8 mouse cellular contexts compared by ENCODE assay signal in genomic region chr9:89704265-89705196, GRCm38 (mm10). TPM values are rescaled to one million over a fixed set of nuclear protein-coding genes. Genes with fewer than 3 reads are reported as not detected.
A peak's percentile ranks its signal among the peaks of the same experiment; 100 is the strongest.
DNase-seq lines count a peak whose midpoint lies in the region; ATAC-seq and TF ChIP-seq lines count a peak whose summit lies in the region.

Gene Tmed3, minus strand, starts transcription at chr9:89705068.

- H3K4me2 ChIP-seq in kidney, embryonic 14.5 days (replicated peaks; ENCODE audit: low read depth, low read length) = peak within 1 kb of the TSS; percentile 90
- peak within 1 kb of the TSS; percentile 92 for H3K4me2 ChIP-seq in limb, embryonic 15.5 days

- H3K27ac ChIP-seq in bone marrow macrophage, adult 2 months (ENCODE audit: insufficient read depth, low read depth, low read length) = peak within 1 kb of the TSS; percentile 41
- peak within 1 kb of the TSS; percentile 64 for H3K27ac ChIP-seq in embryonic fibroblast, embryonic 13.5 days (ENCODE audit: insufficient read depth, low read length)
- H3K27ac ChIP-seq in kidney, embryonic 14.5 days (ENCODE audit: low read depth, low read length) = peak within 1 kb of the TSS; percentile 53; the same call in 1 of the 2 replicates
- peak within 1 kb of the TSS; percentile 90 for H3K27ac ChIP-seq in limb, embryonic 15.5 days

- peak; percentile 100 for ATAC-seq in kidney, embryonic 14.5 days (ENCODE audit: low FRiP score, low TSS enrichment)
- peak; percentile 96 for ATAC-seq in limb, embryonic 15.5 days (ENCODE audit: insufficient number of reproducible peaks, low FRiP score, low TSS enrichment, low read depth)

- H3K36me3 ChIP-seq in kidney, embryonic 14.5 days (ENCODE audit: control insufficient read depth, insufficient read depth, low read length) = peaks cover 20% of the 10 kb centered on the region
- peaks cover 31% of the 10 kb centered on the region for H3K36me3 ChIP-seq in limb, embryonic 15.5 days

- H3K4me3 ChIP-seq in bone marrow macrophage, adult 2 months (ENCODE audit: insufficient read depth, low read length) = peak within 1 kb of the TSS; percentile 93
- peak within 1 kb of the TSS; percentile 71 for H3K4me3 ChIP-seq in embryonic fibroblast, embryonic 13.5 days (ENCODE audit: insufficient read depth, low read length)
- H3K4me3 ChIP-seq in kidney, embryonic 14.5 days (ENCODE audit: low read length) = peak within 1 kb of the TSS; percentile 53
- H3K4me3 ChIP-seq in limb, embryonic 15.5 days = peak within 1 kb of the TSS; percentile 73

- no peak for TF ChIP-seq POLR2A in bone marrow macrophage, adult 2 months (IDR thresholded peaks at IDR 0.05; ENCODE audit: borderline replicate concordance, low read depth, low read length)
- peak; percentile 84 for TF ChIP-seq POLR2A in embryonic fibroblast, embryonic 13.5 days (IDR thresholded peaks at IDR 0.05; ENCODE audit: low read depth, low read length)

- WGBS in kidney, embryonic 14.5 days = 2% methylated on average over 41 of the region's 52 CpGs
- WGBS in limb, embryonic 15.5 days = 2% methylated on average over 49 of the region's 52 CpGs

- H3K4me1 ChIP-seq in bone marrow macrophage, adult 2 months (ENCODE audit: control insufficient read depth, insufficient read depth, low read length) = peaks cover 7% of the 10 kb centered on the region
- 0 out of 2 replicates have a peak, but pooled peaks cover 3% of the 10 kb centered on the region for H3K4me1 ChIP-seq in embryonic fibroblast, embryonic 13.5 days (ENCODE audit: control insufficient read depth, insufficient read depth, low read length)
- peaks cover 8% of the 10 kb centered on the region; the same call in 1 of the 2 replicates for H3K4me1 ChIP-seq in kidney, embryonic 14.5 days (ENCODE audit: control insufficient read depth, insufficient read depth, low read length)
- peaks cover 11% of the 10 kb centered on the region for H3K4me1 ChIP-seq in limb, embryonic 15.5 days

- DNase-seq in A20 (ENCODE audit: low read depth, low spot score) = peak; percentile 96
- DNase-seq in heart, adult 9 months (ENCODE audit: low spot score in 2 of 2) = peak; percentile 93 to 94
- peak; percentile 75 to 79 for DNase-seq in monocyte, adult 2 months (ENCODE audit: low read depth in 1 of 2, low spot score in 2 of 2)
- peak; percentile 92 to 93 for DNase-seq in spleen, postnatal 36 days (ENCODE audit: low spot score in 2 of 2)

- no peak; the same call in 1 of the 2 replicates for TF ChIP-seq CTCF in bone marrow macrophage, adult 2 months (IDR thresholded peaks at IDR 0.05; ENCODE audit: low read depth, low read length)
- TF ChIP-seq CTCF in embryonic fibroblast, embryonic 13.5 days (IDR thresholded peaks at IDR 0.05; ENCODE audit: borderline replicate concordance, insufficient read depth, low read length) = no peak

- H3K9me3 ChIP-seq in kidney, embryonic 14.5 days (ENCODE audit: control insufficient read depth, low read length) = no peaks in the 10 kb centered on the region
- no peaks in the 10 kb centered on the region for H3K9me3 ChIP-seq in limb, embryonic 15.5 days

- H3K9ac ChIP-seq in kidney, embryonic 14.5 days (ENCODE audit: low read depth, low read length) = peak within 1 kb of the TSS; percentile 70
- peak within 1 kb of the TSS; percentile 85 for H3K9ac ChIP-seq in limb, embryonic 15.5 days

- no peaks in the 10 kb centered on the region for H3K27me3 ChIP-seq in kidney, embryonic 14.5 days (ENCODE audit: control insufficient read depth, insufficient read depth, low read length)
- H3K27me3 ChIP-seq in limb, embryonic 15.5 days = no peaks in the 10 kb centered on the region

RNA-seq across cellular contexts. Expression of gene Tmed3, which starts in this region (rescaled TPM):
- polyA plus RNA-seq in bone marrow macrophage, adult 2 months (2012; ENCODE audit: insufficient read depth, insufficient read length, missing spikeins) = 75.2 and 81.0 TPM in 2 replicates
- polyA plus RNA-seq in embryonic fibroblast, embryonic 13.5 days (2011; ENCODE audit: insufficient read length, low read depth, missing spikeins) = 119 and 129 TPM in 2 replicates
- polyA plus RNA-seq in kidney, embryonic 14.5 days (2014; fragmentation: Nextera tagmentation; extraction: Ambion mirVana) = 69.2 and 78.3 TPM in 2 replicates
- 178 and 197 TPM in 2 replicates for polyA plus RNA-seq in limb, embryonic 15.5 days (2015; fragmentation: Nextera tagmentation; extraction: Ambion mirVana)

Comparison
In these comparisons a context has a peak if more than half of its experiments do, and no peak if none do; other contexts are left out.
1. Peak in every context shown above with its lines: DNase-seq, ATAC-seq, H3K4me3 ChIP-seq and H3K27ac ChIP-seq.